Mouse (Mus musculus) G1E (cell line): ENCODE results near the gene Epb41l5. TPM values are rescaled to one million over a fixed set of nuclear protein-coding genes. Genes with fewer than 3 reads are reported as not detected.

Experiments
- ATAC-seq: 2 replicates; pipeline ENCODE4 v1.8.0; 2016; ENCODE audit warnings: mild to moderate bottlenecking; ENCODE audit not compliant: insufficient number of reproducible peaks, poor library complexity, low FRiP score, severe bottlenecking; ENCODE audit errors: extremely low read depth
- DNase-seq: peaks from one replicate; pipeline ENCODE4 v3.0.0; 2012; ENCODE audit warnings: low spot score
- H3K27me3 ChIP-seq: 2 replicates; pipeline ENCODE4 v1.6.1; 2012; ENCODE audit warnings: mild to moderate bottlenecking, low read length, inconsistent platforms; ENCODE audit not compliant: insufficient read depth
- H3K36me3 ChIP-seq: replicated peaks from 2 replicates; pipeline ENCODE3; 2012; ENCODE audit warnings: mild to moderate bottlenecking, inconsistent platforms
- H3K4me1 ChIP-seq: 2 replicates; pipeline ENCODE4 v1.6.1; 2012; ENCODE audit warnings: low read depth, low read length, inconsistent platforms, mixed read lengths; ENCODE audit not compliant: insufficient read depth
- H3K4me3 ChIP-seq: 2 replicates; pipeline ENCODE4 v1.5.1; 2012; ENCODE audit warnings: low read depth, mild to moderate bottlenecking, inconsistent platforms, low read length, moderate library complexity, mixed read lengths
- H3K9me3 ChIP-seq: replicated peaks from 2 replicates; pipeline ENCODE4 v1.6.1; 2012; ENCODE audit warnings: inconsistent platforms
- CTCF ChIP-seq: IDR thresholded peaks from 2 replicates; pipeline ENCODE4 v1.5.1; 2012; ENCODE audit warnings: low read depth, low read length, inconsistent platforms, mixed read lengths
- GATA1 ChIP-seq: IDR thresholded peaks from 2 replicates; pipeline ENCODE4 v1.6.1; 2012; ENCODE audit warnings: borderline replicate concordance, low read length, inconsistent platforms, mixed read lengths
- GATA2 ChIP-seq: IDR thresholded peaks from 2 replicates; pipeline ENCODE4 v1.6.1; 2012; ENCODE audit warnings: low read depth, low read length, inconsistent platforms, borderline replicate concordance
- POLR2AphosphoS5 ChIP-seq: IDR thresholded peaks from 2 replicates; pipeline ENCODE4 v1.6.1; 2012; ENCODE audit warnings: low read depth, low read length, inconsistent platforms; ENCODE audit not compliant: insufficient replicate concordance
- TAL1 ChIP-seq: conservative IDR thresholded peaks from 2 replicates; pipeline ENCODE4 v1.6.1; 2012; ENCODE audit warnings: low read depth, low read length, inconsistent platforms, mixed read lengths
- polyA plus RNA-seq: library from polyadenylated mRNA; stranded (reverse); fragments of >175 nt; gene quantifications from 2 replicates; pipeline ENCODE4 v1.2.3, GENCODE M21; 2012
- total RNA-seq, 2 experiments: library from RNA; stranded (forward) in 1 of 2; stranded (reverse) in 1 of 2; fragments of 200-1000 nt in 1 of 2; fragments of >200 nt in 1 of 2; fragmentation: Nextera tagmentation in 1 of 2; gene quantifications; 2 replicates each; pipeline ENCODE4 v1.2.3; 2014 to 2017

Gene Epb41l5
- total and polyA plus RNA-seq, 3 experiments: 7.4 to 81.8 (median 22.5) TPM

GRCm38 (mm10) chr1:119654307-119654706, 5.5 kb upstream of the Epb41l5 start:
- peaks cover 10% of the 10 kb centered on the region for H3K4me1 ChIP-seq
- no peak for DNase-seq
- H3K9me3 ChIP-seq: no peaks in the 10 kb centered on the region
- peaks cover 17% of the 10 kb centered on the region for H3K36me3 ChIP-seq
- H3K4me3 ChIP-seq: no peak overlapping the region
- H3K27me3 ChIP-seq: no peaks in the 10 kb centered on the region
- TF ChIP-seq TAL1 (no peak), GATA2 (no peak), CTCF (no peak), GATA1 (no peak), POLR2AphosphoS5 (no peak)
- no peak; the same call in 1 of the 2 replicates for ATAC-seq

GRCm38 (mm10) chr1:119650386-119650785, 1.6 kb upstream of the Epb41l5 start:
- Histone ChIP-seq H3K4me3 (no peak overlapping the region), H3K4me1 (peaks cover 32% of the 10 kb centered on the region), H3K27me3 (no peaks in the 10 kb centered on the region), H3K9me3 (no peaks in the 10 kb centered on the region), H3K36me3 (peaks cover 13% of the 10 kb centered on the region)
- no peak for DNase-seq
- no peak for ATAC-seq
- TF ChIP-seq GATA1 (no peak), CTCF (no peak), POLR2AphosphoS5 (no peak), GATA2 (no peak), TAL1 (no peak)

GRCm38 (mm10) chr1:119649627-119650026, 827 bp upstream of the Epb41l5 start:
- no peak for TF ChIP-seq POLR2AphosphoS5
- no peak for TF ChIP-seq CTCF
- no peak for TF ChIP-seq TAL1
- TF ChIP-seq GATA1: no peak
- no peak for TF ChIP-seq GATA2
- Histone ChIP-seq H3K4me1 (peaks cover 38% of the 10 kb centered on the region), H3K9me3 (no peaks in the 10 kb centered on the region), H3K4me3 (no peak overlapping the region), H3K36me3 (peaks cover 17% of the 10 kb centered on the region), H3K27me3 (no peaks in the 10 kb centered on the region)
- no peak for DNase-seq
- ATAC-seq: no peak

GRCm38 (mm10) chr1:119646356-119646755, 2.4 kb downstream of the Epb41l5 start:
- no peak for TF ChIP-seq CTCF
- TF ChIP-seq POLR2AphosphoS5: no peak
- TF ChIP-seq TAL1: no peak
- TF ChIP-seq GATA1: no peak
- TF ChIP-seq GATA2: no peak
- no peak for ATAC-seq
- H3K9me3 ChIP-seq: no peaks in the 10 kb centered on the region
- no peaks in the 10 kb centered on the region for H3K27me3 ChIP-seq
- peaks cover 23% of the 10 kb centered on the region for H3K36me3 ChIP-seq
- peaks cover 48% of the 10 kb centered on the region for H3K4me1 ChIP-seq
- H3K4me3 ChIP-seq: no peak overlapping the region
- DNase-seq: no peak

GRCm38 (mm10) chr1:119642367-119642766, 6.4 kb downstream of the Epb41l5 start:
- TF ChIP-seq CTCF (no peak), GATA1 (no peak), POLR2AphosphoS5 (no peak; the same call in 1 of the 2 replicates), GATA2 (no peak), TAL1 (no peak)
- ATAC-seq (no peak), DNase-seq (no peak)
- H3K27me3 ChIP-seq: no peaks in the 10 kb centered on the region
- H3K4me3 ChIP-seq: no peak overlapping the region
- no peaks in the 10 kb centered on the region for H3K9me3 ChIP-seq
- H3K36me3 ChIP-seq: peaks cover 44% of the 10 kb centered on the region
- H3K4me1 ChIP-seq: peaks cover 33% of the 10 kb centered on the region

GRCm38 (mm10) chr1:119641090-119641812, 7.5 kb downstream of the Epb41l5 start:
- H3K4me1 ChIP-seq: peaks cover 34% of the 10 kb centered on the region
- ATAC-seq: no peak
- H3K4me3 ChIP-seq: no peak overlapping the region
- H3K9me3 ChIP-seq: no peaks in the 10 kb centered on the region
- TF ChIP-seq TAL1: no peak
- no peak for TF ChIP-seq GATA1
- TF ChIP-seq GATA2: no peak
- no peak for TF ChIP-seq CTCF
- no peak for TF ChIP-seq POLR2AphosphoS5
- H3K27me3 ChIP-seq: no peaks in the 10 kb centered on the region
- DNase-seq: no peak
- peaks cover 52% of the 10 kb centered on the region for H3K36me3 ChIP-seq
